Mouse (Mus musculus): ENCODE measurements around the gene Sostdc1. TPM values are rescaled to one million over a fixed set of nuclear protein-coding genes. Genes with fewer than 3 reads are reported as not detected.

The Sostdc1 gene
- polyA plus RNA-seq (2012; rRNA removed), result 0.05 TPM in 2 replicates

DNA sequence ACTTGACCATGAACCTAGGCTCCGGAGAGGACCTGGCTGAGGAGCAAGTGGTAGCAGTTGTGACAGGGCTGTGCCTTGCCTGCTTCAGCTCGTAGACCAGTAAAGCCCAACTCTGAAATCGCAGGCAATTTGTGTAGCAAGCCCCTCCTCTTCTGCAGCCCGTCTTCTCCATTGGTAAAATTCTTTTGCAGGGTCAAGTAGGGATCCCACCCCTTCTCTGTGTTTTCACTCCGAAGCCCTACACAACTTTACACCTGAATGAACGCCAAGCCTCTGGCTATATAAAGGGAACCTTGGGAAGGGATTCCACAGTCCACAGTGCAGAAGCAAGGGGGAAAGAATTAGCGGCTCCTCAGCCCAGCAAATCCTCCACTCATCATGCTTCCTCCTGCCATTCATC lies at the start of gene Sostdc1:
Sostdc1 (plus strand) TSS at position 224 of the 400 bp plus-strand sequence.

Other genes with a start within 250 kb of the Sostdc1 start
- 3.6 and 4.0 TPM in 2 replicates for gene Ankmy2, start 157.0 kb upstream of the Sostdc1 start, polyA plus RNA-seq (2012; rRNA removed)
- 18.4 and 19.6 TPM in 2 replicates for gene Bzw2, start 156.1 kb upstream of the Sostdc1 start, polyA plus RNA-seq (2012; rRNA removed)
- gene Lrrc72, start 60.7 kb upstream of the Sostdc1 start, polyA plus RNA-seq (2012; rRNA removed), result not detected in 2 replicates
- 0.71 and 0.96 TPM in 2 replicates for gene Ispd, start 67.3 kb downstream of the Sostdc1 start, polyA plus RNA-seq (2012; rRNA removed)
- 0.28 and 0.37 TPM in 2 replicates for gene D630036H23Rik, start 68.0 kb downstream of the Sostdc1 start, polyA plus RNA-seq (2012; rRNA removed)

Data from liver, embryonic 18 days (tissue).